Mouse (Mus musculus): ENCODE measurements around the gene Abhd16a. TPM values are rescaled to one million over a fixed set of nuclear protein-coding genes. Genes with fewer than 3 reads are reported as not detected.

Gene Abhd16a
- polyA plus RNA-seq, 1 experiment from 2014 or later = 83.3 TPM

- H3K4me1 ChIP-seq = peaks cover 43% of the 10 kb centered on the region
- peak; percentile 9; the same call in 1 of the 2 replicates for ATAC-seq (ENCODE audit: insufficient number of reproducible peaks, insufficient read depth, low FRiP score, low TSS enrichment)
- H3K36me3 ChIP-seq = peaks cover 27% of the 10 kb centered on the region
- H3K27ac ChIP-seq = peak overlapping the region; percentile 98
- peak overlapping the region; percentile 83 for H3K9ac ChIP-seq
- H3K27me3 ChIP-seq = no peaks in the 10 kb centered on the region
- no peaks in the 10 kb centered on the region for H3K9me3 ChIP-seq
- peak overlapping the region; percentile 62 for H3K4me3 ChIP-seq
- under 1% methylated on average over 27 of the region's 27 CpGs for WGBS
- peak overlapping the region; percentile 92 for H3K4me2 ChIP-seq (replicated peaks)
Measured at GRCm38 (mm10) chr17:35050126-35050750, 38.8 kb upstream of the Abhd16a start.

- Histone ChIP-seq H3K4me1 (peaks cover 43% of the 10 kb centered on the region), H3K4me2 (replicated peaks) (peak overlapping the region; percentile 92), H3K9ac (peak overlapping the region; percentile 83), H3K9me3 (no peaks in the 10 kb centered on the region), H3K27ac (peak overlapping the region; percentile 98), H3K36me3 (peaks cover 37% of the 10 kb centered on the region), H3K4me3 (peak overlapping the region; percentile 62), H3K27me3 (no peaks in the 10 kb centered on the region)
- 1% methylated on average over 18 of the region's 21 CpGs for WGBS
- no peak for ATAC-seq (ENCODE audit: insufficient number of reproducible peaks, insufficient read depth, low FRiP score, low TSS enrichment)
Measured at GRCm38 (mm10) chr17:35051156-35052086, 37.6 kb upstream of the Abhd16a start.

- no peak for ATAC-seq (ENCODE audit: insufficient number of reproducible peaks, insufficient read depth, low FRiP score, low TSS enrichment)
- Histone ChIP-seq H3K4me3 (peak overlapping the region; percentile 62), H3K27me3 (no peaks in the 10 kb centered on the region), H3K9me3 (no peaks in the 10 kb centered on the region), H3K9ac (peak overlapping the region; percentile 83), H3K4me1 (peaks cover 37% of the 10 kb centered on the region), H3K36me3 (peaks cover 40% of the 10 kb centered on the region), H3K4me2 (replicated peaks) (peak overlapping the region; percentile 92), H3K27ac (peak overlapping the region; percentile 98)
- WGBS = 75% methylated on average over 12 of the region's 12 CpGs
Measured at GRCm38 (mm10) chr17:35052271-35052798, 36.7 kb upstream of the Abhd16a start.

GRCm38 (mm10) chr17:35055691-35056495 lies 33.2 kb upstream of the Abhd16a start:
- Histone ChIP-seq H3K4me1 (peaks cover 25% of the 10 kb centered on the region), H3K9me3 (no peaks in the 10 kb centered on the region), H3K36me3 (peaks cover 52% of the 10 kb centered on the region), H3K4me2 (replicated peaks) (no peak overlapping the region), H3K27me3 (no peaks in the 10 kb centered on the region), H3K4me3 (no peak overlapping the region), H3K9ac (no peak overlapping the region), H3K27ac (no peak overlapping the region)
- no peak for ATAC-seq (ENCODE audit: insufficient number of reproducible peaks, insufficient read depth, low FRiP score, low TSS enrichment)
- WGBS = 91% methylated on average over 7 of the region's 7 CpGs

DNA sequence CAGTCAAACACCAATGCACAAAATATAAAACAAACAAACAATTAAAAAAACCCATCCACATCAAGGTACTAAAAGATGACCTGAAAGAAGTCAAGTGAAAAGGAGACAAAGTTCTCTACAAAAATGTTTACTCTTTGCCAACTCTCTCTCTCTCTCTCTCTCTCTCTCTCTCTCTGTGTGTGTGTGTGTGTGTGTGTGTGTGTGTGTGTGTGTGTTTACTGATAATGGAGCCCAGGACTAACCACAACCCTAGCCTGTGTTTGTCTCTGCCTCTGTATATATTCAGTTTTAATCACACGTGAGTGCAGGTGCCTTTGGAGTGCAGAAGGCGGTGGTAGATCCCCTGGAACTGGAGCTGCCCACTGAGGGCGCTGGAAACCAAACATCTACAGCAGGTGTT lies 32.0 kb upstream of the Abhd16a start:
- Histone ChIP-seq H3K9me3 (no peaks in the 10 kb centered on the region), H3K4me3 (no peak overlapping the region), H3K9ac (no peak overlapping the region), H3K27ac (no peak overlapping the region), H3K4me1 (peaks cover 21% of the 10 kb centered on the region), H3K4me2 (replicated peaks) (no peak overlapping the region), H3K27me3 (no peaks in the 10 kb centered on the region), H3K36me3 (peaks cover 63% of the 10 kb centered on the region)
- 69% methylated on average over 3 of the region's 3 CpGs for WGBS
- ATAC-seq (ENCODE audit: insufficient number of reproducible peaks, insufficient read depth, low FRiP score, low TSS enrichment) = no peak

GRCm38 (mm10) chr17:35058316-35058715 lies 30.7 kb upstream of the Abhd16a start:
- peak overlapping the region; percentile 98; the same call in 1 of the 2 replicates for H3K4me2 ChIP-seq (replicated peaks)
- ATAC-seq (ENCODE audit: insufficient number of reproducible peaks, insufficient read depth, low FRiP score, low TSS enrichment) = no peak
- peak overlapping the region; percentile 83; the same call in 1 of the 2 replicates for H3K4me3 ChIP-seq
- H3K9me3 ChIP-seq = no peaks in the 10 kb centered on the region
- H3K27ac ChIP-seq = 0 out of 2 replicates have a peak overlapping the region, but pooled peaks have one; percentile 96
- H3K27me3 ChIP-seq = 0 out of 2 replicates have a peak, but pooled peaks cover 3% of the 10 kb centered on the region
- 67% methylated on average over 9 of the region's 9 CpGs for WGBS
- H3K4me1 ChIP-seq = peaks cover 13% of the 10 kb centered on the region
- peaks cover 63% of the 10 kb centered on the region for H3K36me3 ChIP-seq
- H3K9ac ChIP-seq = no peak overlapping the region

GRCm38 (mm10) chr17:35058911-35059892 lies 29.9 kb upstream of the Abhd16a start, which contains the start of gene Ddah2:
Gene Ddah2, plus strand, starts transcription at chr17:35059035.
- Histone ChIP-seq H3K4me1 (peaks cover 15% of the 10 kb centered on the region), H3K9ac (peak within 1 kb of the TSS; percentile 86), H3K4me2 (replicated peaks) (peak within 1 kb of the TSS; percentile 98), H3K9me3 (no peaks in the 10 kb centered on the region), H3K4me3 (peak within 1 kb of the TSS; percentile 83), H3K27ac (peak within 1 kb of the TSS; percentile 96), H3K36me3 (peaks cover 59% of the 10 kb centered on the region), H3K27me3 (0 out of 2 replicates have a peak, but pooled peaks cover 10% of the 10 kb centered on the region)
- peak; percentile 86 for ATAC-seq (ENCODE audit: insufficient number of reproducible peaks, insufficient read depth, low FRiP score, low TSS enrichment)
- 1% methylated on average over 57 of the region's 57 CpGs for WGBS

DNA sequence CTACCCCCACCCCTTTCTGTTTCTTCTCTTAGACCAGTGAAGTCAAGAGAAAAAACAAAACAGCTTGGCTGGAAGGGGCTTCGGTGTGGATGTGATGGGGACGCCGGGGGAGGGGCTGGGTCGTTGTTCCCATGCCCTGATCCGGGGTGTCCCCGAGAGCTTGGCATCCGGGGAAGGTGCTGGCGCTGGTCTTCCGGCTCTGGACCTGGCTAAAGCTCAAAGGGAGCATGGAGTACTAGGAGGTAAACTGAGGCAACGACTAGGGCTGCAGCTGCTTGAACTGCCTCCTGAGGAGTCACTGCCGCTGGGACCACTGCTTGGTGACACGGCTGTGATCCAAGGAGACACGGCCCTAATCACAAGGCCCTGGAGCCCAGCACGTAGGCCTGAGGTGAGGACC lies 29.0 kb upstream of the Abhd16a start:
- Histone ChIP-seq H3K27me3 (peaks cover 17% of the 10 kb centered on the region), H3K9me3 (no peaks in the 10 kb centered on the region), H3K4me2 (replicated peaks) (peak overlapping the region; percentile 98), H3K9ac (peak overlapping the region; percentile 86), H3K4me1 (peaks cover 24% of the 10 kb centered on the region), H3K4me3 (peak overlapping the region; percentile 83), H3K36me3 (peaks cover 53% of the 10 kb centered on the region), H3K27ac (peak overlapping the region; percentile 96; the same call in 1 of the 2 replicates)
- no peak for ATAC-seq (ENCODE audit: insufficient number of reproducible peaks, insufficient read depth, low FRiP score, low TSS enrichment)
- 30% methylated on average over 14 of the region's 14 CpGs for WGBS

GRCm38 (mm10) chr17:35060737-35061297 lies 28.2 kb upstream of the Abhd16a start:
- Histone ChIP-seq H3K36me3 (peaks cover 47% of the 10 kb centered on the region), H3K9me3 (no peaks in the 10 kb centered on the region), H3K4me2 (replicated peaks) (peak overlapping the region; percentile 98), H3K4me1 (peaks cover 30% of the 10 kb centered on the region), H3K27ac (no peak overlapping the region), H3K27me3 (peaks cover 25% of the 10 kb centered on the region), H3K9ac (peak overlapping the region; percentile 86), H3K4me3 (peak overlapping the region; percentile 83)
- ATAC-seq (ENCODE audit: insufficient number of reproducible peaks, insufficient read depth, low FRiP score, low TSS enrichment) = no peak
- 57% methylated on average over 22 of the region's 22 CpGs for WGBS

GRCm38 (mm10) chr17:35061299-35061698 lies 27.8 kb upstream of the Abhd16a start:
- peaks cover 30% of the 10 kb centered on the region for H3K4me1 ChIP-seq
- peak overlapping the region; percentile 98; the same call in 1 of the 2 replicates for H3K4me2 ChIP-seq (replicated peaks)
- ATAC-seq (ENCODE audit: insufficient number of reproducible peaks, insufficient read depth, low FRiP score, low TSS enrichment) = no peak
- 79% methylated on average over 8 of the region's 8 CpGs for WGBS
- 0 out of 2 replicates have a peak overlapping the region, but pooled peaks have one; percentile 31 for H3K9ac ChIP-seq
- H3K9me3 ChIP-seq = no peaks in the 10 kb centered on the region
- H3K4me3 ChIP-seq = peak overlapping the region; percentile 19; the same call in 1 of the 2 replicates
- no peak overlapping the region for H3K27ac ChIP-seq
- H3K27me3 ChIP-seq = peaks cover 29% of the 10 kb centered on the region
- peaks cover 43% of the 10 kb centered on the region for H3K36me3 ChIP-seq
